Mouse (Mus musculus) kidney, adult 2 months (tissue): ENCODE measurements around the gene Gast.

Experiments
- CTCF ChIP-seq: fragments of 200-500 bp; conservative IDR thresholded peaks from 2 replicates; pipeline ENCODE4 v1.5.1; 2011; ENCODE audit warnings: low read depth, mild to moderate bottlenecking, control low read depth, low read length, moderate library complexity, mixed read lengths; ENCODE audit not compliant: insufficient read depth, insufficient read length
- POLR2A ChIP-seq: fragments of 200-500 bp; IDR thresholded peaks from one replicate; pipeline ENCODE4 v1.6.1; 2011; ENCODE audit warnings: low read depth, low read length, control low read depth

- TF ChIP-seq POLR2A (no peak), CTCF (no peak)
Measured at GRCm38 (mm10) chr11:100385016-100385415, 50.8 kb downstream of the Gast start.
